Comparison of ENCODE assay signal across 6 mouse cellular contexts in the genomic region with DNA sequence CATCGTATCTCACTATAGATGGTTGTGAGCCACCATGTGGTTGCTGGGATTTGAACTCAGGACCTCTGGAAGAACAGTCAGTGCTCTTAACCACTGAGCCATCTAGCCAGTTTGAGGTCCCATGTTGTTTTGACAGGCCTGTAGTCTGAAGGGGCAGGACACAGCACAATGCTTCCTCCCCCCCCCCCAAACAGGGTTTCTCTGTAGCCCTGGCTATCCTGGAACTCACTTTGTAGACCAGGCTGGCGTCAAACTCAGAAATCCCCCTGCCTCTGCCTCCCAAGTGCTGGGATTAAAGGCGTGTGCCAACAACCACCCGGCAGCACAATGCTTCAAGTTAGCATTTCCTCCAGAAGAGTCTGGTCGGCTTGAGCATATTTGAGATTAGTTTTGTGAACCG. TPM values are rescaled to one million over a fixed set of nuclear protein-coding genes. Genes with fewer than 3 reads are reported as not detected.
DNase-seq lines count a peak whose midpoint lies in the region; ATAC-seq and TF ChIP-seq lines count a peak whose summit lies in the region.
"Not testable (repeated sequence)": the region's sequence is repeated elsewhere in the genome, so short reads cannot be mapped to it uniquely, and the experiment has no call there.

No protein-coding gene starts in this region.

- H3ac ChIP-seq in myocyte (ENCODE audit: control insufficient read depth, insufficient read length): not testable (repeated sequence)

- TF ChIP-seq POLR2A in myocyte (IDR thresholded peaks at IDR 0.05; ENCODE audit: insufficient read length, low read depth): not testable (repeated sequence)

- H3K27ac ChIP-seq in forebrain, embryonic 12.5 days: 0 out of 2 replicates have a peak overlapping the region, but pooled peaks have one; percentile 42
- H3K27ac ChIP-seq in forebrain, embryonic 16.5 days (ENCODE audit: low read length): peak overlapping the region; percentile 54
- H3K27ac ChIP-seq in hindbrain, embryonic 12.5 days: 0 out of 2 replicates have a peak overlapping the region, but pooled peaks have one; percentile 48
- H3K27ac ChIP-seq in hindbrain, embryonic 15.5 days (replicated peaks): peak overlapping the region; percentile 79; the same call in 1 of the 2 replicates
- peak overlapping the region; percentile 54 for H3K27ac ChIP-seq in midbrain, embryonic 14.5 days (replicated peaks; ENCODE audit: low read depth, low read length)

- H3K4me1 ChIP-seq in forebrain, embryonic 12.5 days: peaks cover 37% of the 10 kb centered on the region
- H3K4me1 ChIP-seq in forebrain, embryonic 16.5 days (replicated peaks; ENCODE audit: control insufficient read depth, insufficient read depth, low read length): peaks cover 28% of the 10 kb centered on the region
- H3K4me1 ChIP-seq in hindbrain, embryonic 12.5 days: peaks cover 33% of the 10 kb centered on the region
- peaks cover 47% of the 10 kb centered on the region for H3K4me1 ChIP-seq in hindbrain, embryonic 15.5 days (replicated peaks)
- H3K4me1 ChIP-seq in midbrain, embryonic 14.5 days (ENCODE audit: control insufficient read depth, insufficient read depth, low read length): peaks cover 26% of the 10 kb centered on the region

- ATAC-seq in forebrain, embryonic 12.5 days (ENCODE audit: low FRiP score); forebrain, embryonic 16.5 days; hindbrain, embryonic 12.5 days (ENCODE audit: low FRiP score); hindbrain, embryonic 15.5 days (ENCODE audit: low FRiP score, low read depth); midbrain, embryonic 14.5 days (ENCODE audit: low FRiP score, low TSS enrichment): not testable (repeated sequence)

- H3K9ac ChIP-seq in forebrain, embryonic 12.5 days; forebrain, embryonic 16.5 days (replicated peaks; ENCODE audit: low read depth, low read length); hindbrain, embryonic 12.5 days; hindbrain, embryonic 15.5 days; midbrain, embryonic 14.5 days (replicated peaks; ENCODE audit: low read length): not testable (repeated sequence)

- not testable (repeated sequence) for H3K9me3 ChIP-seq in forebrain, embryonic 12.5 days; forebrain, embryonic 16.5 days (ENCODE audit: control insufficient read depth, low read length); hindbrain, embryonic 12.5 days (replicated peaks); hindbrain, embryonic 15.5 days; midbrain, embryonic 14.5 days (ENCODE audit: control insufficient read depth, low read length)

- DNase-seq in midbrain, embryonic 14.5 days: not testable (repeated sequence)

- not testable (repeated sequence) for H3K27me3 ChIP-seq in forebrain, embryonic 12.5 days; forebrain, embryonic 16.5 days (replicated peaks; ENCODE audit: control insufficient read depth, insufficient read depth, low read length); hindbrain, embryonic 12.5 days; hindbrain, embryonic 15.5 days; midbrain, embryonic 14.5 days (ENCODE audit: control insufficient read depth, insufficient read depth, low read length); myocyte (ENCODE audit: control insufficient read depth, insufficient read depth, insufficient read length)

- WGBS in forebrain, embryonic 12.5 days: 93% methylated on average over 6 of the region's 6 CpGs
- WGBS in forebrain, embryonic 16.5 days: 92% methylated on average over 6 of the region's 6 CpGs
- 92% methylated on average over 6 of the region's 6 CpGs for WGBS in hindbrain, embryonic 12.5 days
- WGBS in hindbrain, embryonic 15.5 days: 93% methylated on average over 6 of the region's 6 CpGs
- WGBS in midbrain, embryonic 14.5 days: 93% methylated on average over 6 of the region's 6 CpGs

- H3K4me2 ChIP-seq in forebrain, embryonic 12.5 days; forebrain, embryonic 16.5 days (ENCODE audit: low read length); hindbrain, embryonic 12.5 days (replicated peaks); hindbrain, embryonic 15.5 days; midbrain, embryonic 14.5 days (ENCODE audit: low read length); myocyte (ENCODE audit: low read depth): not testable (repeated sequence)

- not testable (repeated sequence) for H3K4me3 ChIP-seq in forebrain, embryonic 12.5 days (replicated peaks); forebrain, embryonic 16.5 days (replicated peaks; ENCODE audit: low read length); hindbrain, embryonic 12.5 days; hindbrain, embryonic 15.5 days; midbrain, embryonic 14.5 days (replicated peaks; ENCODE audit: low read depth, low read length); myocyte

- peaks cover 30% of the 10 kb centered on the region for H3K36me3 ChIP-seq in forebrain, embryonic 12.5 days (replicated peaks)
- peaks cover 12% of the 10 kb centered on the region for H3K36me3 ChIP-seq in forebrain, embryonic 16.5 days (ENCODE audit: control insufficient read depth, insufficient read depth)
- H3K36me3 ChIP-seq in hindbrain, embryonic 12.5 days: peaks cover 31% of the 10 kb centered on the region
- H3K36me3 ChIP-seq in hindbrain, embryonic 15.5 days: peaks cover 15% of the 10 kb centered on the region
- H3K36me3 ChIP-seq in midbrain, embryonic 14.5 days (ENCODE audit: control insufficient read depth, insufficient read depth, low read length): peaks cover 26% of the 10 kb centered on the region
- H3K36me3 ChIP-seq in myocyte (ENCODE audit: control insufficient read depth, insufficient read depth): not testable (repeated sequence)

- not testable (repeated sequence) for H3K79me2 ChIP-seq in myocyte (ENCODE audit: control insufficient read depth, insufficient read depth)

TF ChIP-seq in myocyte, 11 proteins besides CTCF, POLR2A, EP300 and RAD21:
- TF ChIP-seq POLR2AphosphoS2 (IDR thresholded peaks at IDR 0.05; ENCODE audit: insufficient read length, low read depth): peak; percentile 47

RNA-seq across cellular contexts. Expression of a gene that starts 4.0 kb away (rescaled TPM):
- polyA plus RNA-seq in forebrain, embryonic 12.5 days (2016; fragmentation: Nextera tagmentation; extraction: Ambion mirVana): 18.5 and 21.9 TPM in 2 replicates
- 16.1 and 25.0 TPM in 2 replicates for polyA plus RNA-seq in forebrain, embryonic 16.5 days (2015; fragmentation: Nextera tagmentation; extraction: Ambion mirVana)
- 15.0 and 16.4 TPM in 2 replicates for polyA plus RNA-seq in hindbrain, embryonic 12.5 days (2016; fragmentation: Nextera tagmentation; extraction: Ambion mirVana)
- 14.8 TPM in 2 replicates for polyA plus RNA-seq in hindbrain, embryonic 15.5 days (2015; fragmentation: Nextera tagmentation; extraction: Ambion mirVana)
- polyA plus RNA-seq in midbrain, embryonic 14.5 days (2014; fragmentation: Nextera tagmentation; extraction: Ambion mirVana): 43.5 and 48.6 TPM in 2 replicates
- 9.7 TPM for polyA plus RNA-seq in myocyte (2012; fragmentation: generic; extraction: Trizol)

RNA-seq across cellular contexts. Expression of a gene that starts 28.1 kb away (rescaled TPM):
- polyA plus RNA-seq in forebrain, embryonic 12.5 days (2016; fragmentation: Nextera tagmentation; extraction: Ambion mirVana): 13.6 and 14.9 TPM in 2 replicates
- polyA plus RNA-seq in forebrain, embryonic 16.5 days (2015; fragmentation: Nextera tagmentation; extraction: Ambion mirVana): 16.4 and 17.9 TPM in 2 replicates
- 16.0 and 18.8 TPM in 2 replicates for polyA plus RNA-seq in hindbrain, embryonic 12.5 days (2016; fragmentation: Nextera tagmentation; extraction: Ambion mirVana)
- polyA plus RNA-seq in hindbrain, embryonic 15.5 days (2015; fragmentation: Nextera tagmentation; extraction: Ambion mirVana): 17.4 and 19.1 TPM in 2 replicates
- polyA plus RNA-seq in midbrain, embryonic 14.5 days (2014; fragmentation: Nextera tagmentation; extraction: Ambion mirVana): 16.2 and 17.1 TPM in 2 replicates
- polyA plus RNA-seq in myocyte (2012; fragmentation: generic; extraction: Trizol): 32.2 TPM

RNA-seq across cellular contexts. Expression of a gene that starts 41.4 kb away (rescaled TPM):
- polyA plus RNA-seq in forebrain, embryonic 12.5 days (2016; fragmentation: Nextera tagmentation; extraction: Ambion mirVana): 229 and 231 TPM in 2 replicates
- 160 and 179 TPM in 2 replicates for polyA plus RNA-seq in forebrain, embryonic 16.5 days (2015; fragmentation: Nextera tagmentation; extraction: Ambion mirVana)
- 215 and 227 TPM in 2 replicates for polyA plus RNA-seq in hindbrain, embryonic 12.5 days (2016; fragmentation: Nextera tagmentation; extraction: Ambion mirVana)
- 121 and 122 TPM in 2 replicates for polyA plus RNA-seq in hindbrain, embryonic 15.5 days (2015; fragmentation: Nextera tagmentation; extraction: Ambion mirVana)
- polyA plus RNA-seq in midbrain, embryonic 14.5 days (2014; fragmentation: Nextera tagmentation; extraction: Ambion mirVana): 119 and 154 TPM in 2 replicates
- polyA plus RNA-seq in myocyte (2012; fragmentation: generic; extraction: Trizol): 40.4 TPM

RNA-seq across cellular contexts. Expression of a gene that starts 59.8 kb away (rescaled TPM):
- 97.1 and 111 TPM in 2 replicates for polyA plus RNA-seq in forebrain, embryonic 12.5 days (2016; fragmentation: Nextera tagmentation; extraction: Ambion mirVana)
- polyA plus RNA-seq in forebrain, embryonic 16.5 days (2015; fragmentation: Nextera tagmentation; extraction: Ambion mirVana): 68.1 and 72.8 TPM in 2 replicates
- polyA plus RNA-seq in hindbrain, embryonic 12.5 days (2016; fragmentation: Nextera tagmentation; extraction: Ambion mirVana): 90.8 and 91.1 TPM in 2 replicates
- polyA plus RNA-seq in hindbrain, embryonic 15.5 days (2015; fragmentation: Nextera tagmentation; extraction: Ambion mirVana): 45.6 and 45.9 TPM in 2 replicates
- 37.4 and 64.1 TPM in 2 replicates for polyA plus RNA-seq in midbrain, embryonic 14.5 days (2014; fragmentation: Nextera tagmentation; extraction: Ambion mirVana)
- 23.6 TPM for polyA plus RNA-seq in myocyte (2012; fragmentation: generic; extraction: Trizol)
